Mouse (Mus musculus) erythroblast, embryonic 14.5 days (primary cell): ENCODE data around the gene Plekhh2. TPM values are rescaled to one million over a fixed set of nuclear protein-coding genes. Genes with fewer than 3 reads are reported as not detected.
"Not testable (repeated sequence)": the region's sequence is repeated elsewhere in the genome, so short reads cannot be mapped to it uniquely, and the experiment has no call there.

Experiments used
- H3K27me3 ChIP-seq: 2 replicates; pipeline ENCODE4 v1.6.1; 2012; ENCODE audit warnings: inconsistent platforms; ENCODE audit not compliant: control insufficient read depth
- H3K36me3 ChIP-seq: 2 replicates; pipeline ENCODE4 v1.6.1; 2012; ENCODE audit warnings: mild to moderate bottlenecking, inconsistent platforms; ENCODE audit not compliant: control insufficient read depth
- H3K4me1 ChIP-seq: 2 replicates; pipeline ENCODE4 v1.6.1; 2012; ENCODE audit warnings: inconsistent platforms; ENCODE audit not compliant: control insufficient read depth
- H3K4me3 ChIP-seq: replicated peaks from 2 replicates; pipeline ENCODE3; 2012; ENCODE audit warnings: moderate library complexity, mild to moderate bottlenecking, inconsistent platforms
- H3K9me3 ChIP-seq: 2 replicates; pipeline ENCODE4 v1.6.1; 2012; ENCODE audit warnings: low read length, inconsistent platforms, mixed read lengths; ENCODE audit not compliant: control insufficient read depth
- GATA1 ChIP-seq: IDR thresholded peaks from 2 replicates; pipeline ENCODE4 v1.6.1; 2012; ENCODE audit warnings: low read length, inconsistent platforms, mixed read lengths
- TAL1 ChIP-seq: IDR thresholded peaks from 3 replicates; pipeline ENCODE4 v1.6.1; 2012; ENCODE audit warnings: low read length, inconsistent platforms, mixed read lengths
- polyA plus RNA-seq: library from polyadenylated mRNA; stranded (reverse); fragments of >175 nt; gene quantifications from 2 replicates; pipeline ENCODE4 v1.2.3, GENCODE M21; 2012

Gene Plekhh2
- polyA plus RNA-seq, 1 experiment, result not detected

- Histone ChIP-seq H3K4me1 (no peaks in the 10 kb centered on the region), H3K4me3 (no peak overlapping the region), H3K9me3 (peaks cover 6% of the 10 kb centered on the region; the same call in 1 of the 2 replicates), H3K36me3 (no peaks in the 10 kb centered on the region), H3K27me3 (no peaks in the 10 kb centered on the region)
- no peak for TF ChIP-seq GATA1
- TF ChIP-seq TAL1, result no peak
Observed at GRCm38 (mm10) chr17:84532909-84533499, 21.3 kb downstream of the Plekhh2 start.

- Histone ChIP-seq H3K36me3 (no peaks in the 10 kb centered on the region), H3K27me3 (no peaks in the 10 kb centered on the region), H3K4me1 (no peaks in the 10 kb centered on the region), H3K9me3 (peaks cover 6% of the 10 kb centered on the region; the same call in 1 of the 2 replicates), H3K4me3 (no peak overlapping the region)
- no peak for TF ChIP-seq TAL1
- TF ChIP-seq GATA1, result no peak
Observed at GRCm38 (mm10) chr17:84533841-84534240, 22.1 kb downstream of the Plekhh2 start.

- peaks cover 6% of the 10 kb centered on the region; the same call in 1 of the 2 replicates for H3K9me3 ChIP-seq
- no peak overlapping the region for H3K4me3 ChIP-seq
- H3K27me3 ChIP-seq, result no peaks in the 10 kb centered on the region
- TF ChIP-seq TAL1 (no peak), GATA1 (no peak)
- H3K4me1 ChIP-seq, result no peaks in the 10 kb centered on the region
- H3K36me3 ChIP-seq, result no peaks in the 10 kb centered on the region
Observed at GRCm38 (mm10) chr17:84534632-84535031, 22.9 kb downstream of the Plekhh2 start.

GRCm38 (mm10) chr17:84535226-84535625 lies 23.5 kb downstream of the Plekhh2 start:
- no peak for TF ChIP-seq GATA1
- Histone ChIP-seq H3K4me3 (no peak overlapping the region), H3K9me3 (peaks cover 6% of the 10 kb centered on the region; the same call in 1 of the 2 replicates), H3K4me1 (no peaks in the 10 kb centered on the region), H3K27me3 (no peaks in the 10 kb centered on the region), H3K36me3 (no peaks in the 10 kb centered on the region)

- Histone ChIP-seq H3K36me3 (no peaks in the 10 kb centered on the region), H3K4me1 (no peaks in the 10 kb centered on the region), H3K9me3 (peaks cover 6% of the 10 kb centered on the region; the same call in 1 of the 2 replicates), H3K27me3 (no peaks in the 10 kb centered on the region), H3K4me3 (no peak overlapping the region)
- TF ChIP-seq TAL1 (no peak), GATA1 (no peak)
Observed at GRCm38 (mm10) chr17:84537301-84537700, 25.6 kb downstream of the Plekhh2 start.

- TF ChIP-seq TAL1 (no peak), GATA1 (no peak)
- Histone ChIP-seq H3K27me3 (no peaks in the 10 kb centered on the region), H3K4me3 (no peak overlapping the region), H3K4me1 (no peaks in the 10 kb centered on the region), H3K36me3 (no peaks in the 10 kb centered on the region), H3K9me3 (peaks cover 6% of the 10 kb centered on the region; the same call in 1 of the 2 replicates)
Observed at GRCm38 (mm10) chr17:84537966-84538365, 26.3 kb downstream of the Plekhh2 start.

- H3K4me3 ChIP-seq, result no peak overlapping the region
- H3K36me3 ChIP-seq, result no peaks in the 10 kb centered on the region
- no peak for TF ChIP-seq GATA1
- TF ChIP-seq TAL1, result no peak
- no peaks in the 10 kb centered on the region for H3K4me1 ChIP-seq
- H3K9me3 ChIP-seq, result peaks cover 6% of the 10 kb centered on the region; the same call in 1 of the 2 replicates
- H3K27me3 ChIP-seq, result no peaks in the 10 kb centered on the region
Observed at GRCm38 (mm10) chr17:84540603-84541002, 28.9 kb downstream of the Plekhh2 start.

GRCm38 (mm10) chr17:84550902-84551877 lies 39.5 kb downstream of the Plekhh2 start:
- no peaks in the 10 kb centered on the region for H3K36me3 ChIP-seq
- no peaks in the 10 kb centered on the region for H3K4me1 ChIP-seq
- no peak overlapping the region for H3K4me3 ChIP-seq
- TF ChIP-seq TAL1, result no peak
- no peak for TF ChIP-seq GATA1
- H3K27me3 ChIP-seq, result no peaks in the 10 kb centered on the region
- no peaks in the 10 kb centered on the region for H3K9me3 ChIP-seq

- no peaks in the 10 kb centered on the region for H3K27me3 ChIP-seq
- no peak overlapping the region for H3K4me3 ChIP-seq
- TF ChIP-seq GATA1 (no peak), TAL1 (no peak)
- H3K4me1 ChIP-seq, result no peaks in the 10 kb centered on the region
- no peaks in the 10 kb centered on the region for H3K36me3 ChIP-seq
- no peaks in the 10 kb centered on the region for H3K9me3 ChIP-seq
Observed at GRCm38 (mm10) chr17:84552230-84552629, 40.5 kb downstream of the Plekhh2 start.

GRCm38 (mm10) chr17:84564264-84564663 lies 52.6 kb downstream of the Plekhh2 start:
- not testable (repeated sequence) for H3K4me1 ChIP-seq, H3K4me3 ChIP-seq, H3K36me3 ChIP-seq, H3K9me3 ChIP-seq, H3K27me3 ChIP-seq
